Mouse (Mus musculus): ENCODE measurements around the gene Smyd1.
"Not testable (repeated sequence)": the region's sequence is repeated elsewhere in the genome, so short reads cannot be mapped to it uniquely, and the experiment has no call there.

The Smyd1 gene

DNA sequence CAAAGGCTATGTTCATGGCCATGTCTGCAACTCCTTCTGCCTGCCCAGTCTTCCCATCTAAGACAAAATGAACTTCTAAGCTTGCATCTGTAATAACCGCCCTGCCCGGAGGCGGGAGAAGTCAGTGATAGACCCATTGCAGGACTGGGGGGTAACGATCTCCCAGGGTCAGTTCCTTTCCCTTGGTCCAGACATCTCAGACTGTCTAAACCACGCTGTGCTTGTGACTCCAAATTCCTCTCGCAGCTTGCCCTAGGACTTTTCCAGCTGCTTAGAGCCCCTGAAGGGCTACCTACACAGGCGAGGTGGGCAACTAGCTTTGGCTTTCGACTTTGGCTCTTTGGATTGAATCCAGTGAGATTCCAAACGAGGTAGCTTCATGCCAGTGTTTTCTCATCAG is 2.8 kb upstream of the Smyd1 start:
- no peak for DNase-seq (ENCODE audit: low read depth, low spot score)

DNA sequence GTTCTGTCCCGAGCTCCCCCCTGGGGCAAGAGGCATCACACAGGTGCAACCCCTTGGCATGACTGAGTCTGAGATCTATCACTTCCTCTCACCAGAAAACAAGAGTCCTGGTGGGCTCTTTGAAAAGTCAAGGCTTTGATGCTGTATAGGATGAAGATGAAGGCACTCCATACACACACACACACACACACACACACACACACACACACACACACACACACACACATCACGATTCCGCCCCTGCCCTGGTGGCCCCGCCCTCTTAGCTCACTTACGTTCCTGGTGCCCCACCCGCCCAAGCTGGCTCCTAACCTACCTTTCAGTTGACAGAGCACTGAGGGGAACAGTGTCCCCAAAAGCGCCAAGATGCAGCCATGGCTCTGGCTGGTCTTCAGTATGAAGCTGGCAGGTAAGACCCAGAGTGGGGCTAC is 473 bp upstream of the Smyd1 start, which contains the start of gene Cd8b1:
Cd8b1 (plus strand) TSS at position 298 of the 431 bp plus-strand sequence.
- DNase-seq (ENCODE audit: low read depth, low spot score): no peak

DNA sequence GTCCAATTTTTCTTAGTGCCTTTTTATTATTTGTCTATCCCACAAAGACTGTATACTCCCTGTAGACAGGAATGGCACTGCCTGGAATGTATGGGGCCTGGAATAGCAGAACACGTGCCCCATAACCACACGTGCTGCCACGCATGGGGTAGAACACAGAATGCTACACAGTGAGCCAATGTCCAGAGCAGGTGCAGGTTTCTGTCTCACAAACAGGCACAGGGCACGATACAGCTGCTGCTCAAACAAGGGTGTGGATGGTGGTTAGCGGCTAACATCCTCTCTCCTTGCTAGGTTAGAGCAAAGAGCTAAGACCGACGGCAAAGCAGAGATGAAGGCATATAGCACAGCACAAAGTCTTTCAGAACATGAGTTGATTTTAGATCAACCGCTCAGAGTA is 14.5 kb downstream of the Smyd1 start:
- DNase-seq (ENCODE audit: low read depth, low spot score): no peak

DNA sequence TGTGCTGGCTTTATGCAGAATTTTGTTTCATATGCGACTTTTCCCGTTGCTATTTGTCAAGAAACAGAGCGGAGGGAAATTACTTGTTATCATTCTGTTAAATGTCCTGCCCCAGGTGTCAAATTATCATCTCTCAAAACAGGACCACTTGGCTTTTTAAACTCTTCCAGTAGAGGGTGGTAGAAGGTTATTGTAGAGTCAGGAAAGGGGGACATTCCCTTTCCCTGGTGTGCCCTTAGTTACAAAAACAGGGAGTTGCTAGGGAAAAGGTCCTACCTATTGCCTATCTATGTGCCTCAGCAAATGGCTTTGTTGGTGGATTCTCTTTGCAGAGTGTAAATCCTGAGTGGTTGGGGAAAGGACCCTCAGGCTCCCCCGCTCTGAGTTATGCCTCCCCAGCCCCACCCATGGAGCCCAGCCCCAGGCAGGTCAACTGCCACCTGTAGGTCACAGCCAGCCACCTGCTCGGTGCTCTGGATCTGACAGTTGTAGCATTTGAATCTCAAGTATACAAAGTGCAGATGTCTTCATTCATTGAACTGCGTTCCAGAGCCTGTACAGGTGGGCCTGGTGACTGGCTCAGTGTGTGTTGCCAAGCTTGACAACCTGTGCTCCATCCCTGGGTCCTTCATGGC is 19.8 kb downstream of the Smyd1 start:
- no peak for DNase-seq (ENCODE audit: low read depth, low spot score)

DNA sequence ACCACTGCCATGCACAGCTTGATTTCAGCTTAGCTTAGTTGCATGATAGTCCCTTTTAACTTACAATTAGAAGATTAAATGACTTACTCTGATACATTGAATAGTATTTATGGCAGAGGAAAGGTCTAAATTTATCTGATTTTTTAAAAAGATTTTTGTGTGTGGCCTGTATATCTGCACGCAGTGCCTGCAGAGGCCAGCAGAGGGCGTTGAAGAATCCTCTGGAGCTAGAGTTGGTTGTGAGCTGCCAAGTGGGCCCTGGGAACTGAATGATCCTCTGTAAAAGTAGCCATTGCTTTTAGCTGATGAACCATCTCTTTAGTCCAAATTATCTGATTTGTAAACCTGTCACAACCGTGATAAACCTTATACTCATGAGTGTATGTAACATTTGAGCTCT is 23.3 kb downstream of the Smyd1 start:
- DNase-seq (ENCODE audit: low read depth, low spot score): no peak

DNA sequence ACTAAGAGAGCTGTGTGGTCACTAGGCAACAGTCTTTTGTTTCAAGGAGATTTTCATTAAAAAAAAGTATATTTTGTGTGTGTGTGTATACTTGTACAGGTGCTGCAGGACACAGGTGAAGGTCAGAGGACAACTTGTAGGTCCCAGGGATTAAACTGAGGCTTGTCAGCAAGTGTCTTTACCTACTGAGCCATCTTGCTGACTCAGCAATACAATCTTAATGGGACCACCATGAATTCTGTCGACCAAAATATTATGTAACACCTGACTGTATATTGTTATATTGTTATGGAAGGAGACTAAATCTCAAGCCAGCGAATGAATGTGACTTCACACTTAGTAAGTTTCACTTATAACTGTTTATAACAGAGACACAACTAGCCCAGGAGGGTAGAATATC is 24.0 kb downstream of the Smyd1 start:
- DNase-seq (ENCODE audit: low read depth, low spot score): no peak

DNA sequence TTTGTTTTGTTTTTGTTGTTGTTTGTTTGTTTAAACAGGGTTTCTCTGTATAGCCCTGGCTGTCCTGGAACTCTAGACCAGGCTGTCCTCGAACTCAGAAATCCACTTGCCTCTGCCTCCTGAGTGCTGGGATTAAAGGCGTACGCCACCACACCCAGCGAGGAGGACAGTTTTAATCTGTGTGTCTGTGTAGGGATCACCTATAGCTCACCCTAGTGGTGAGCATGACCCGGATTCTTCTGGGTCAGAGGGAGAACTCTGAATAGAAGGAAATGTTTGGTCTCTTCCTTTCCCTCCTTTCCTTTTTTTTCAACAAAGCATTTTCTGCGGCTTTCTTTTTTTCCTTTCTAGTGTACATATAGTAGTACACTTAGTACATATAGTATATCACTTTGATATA is 26.7 kb downstream of the Smyd1 start:
- no peak for DNase-seq (ENCODE audit: low read depth, low spot score)

DNA sequence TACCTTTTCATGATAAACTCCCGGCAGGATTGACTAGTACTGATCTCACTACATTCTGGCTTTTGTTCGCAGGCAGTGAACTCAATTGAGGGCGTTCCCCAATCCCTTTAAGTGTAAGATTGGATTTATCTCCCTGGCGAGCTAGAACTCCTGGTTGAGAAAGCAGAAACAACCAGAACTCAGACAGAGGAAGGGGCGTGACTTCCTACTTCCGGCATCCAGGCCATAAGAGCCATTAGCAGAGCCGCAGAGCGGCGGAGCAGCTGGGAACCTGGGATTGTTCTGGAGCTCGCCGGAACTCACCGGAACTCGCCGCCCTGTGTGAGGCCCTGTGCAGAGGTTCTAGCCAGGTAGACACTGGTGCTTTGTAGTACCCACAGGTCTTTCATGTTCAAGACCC is 28.5 kb downstream of the Smyd1 start:
- DNase-seq (ENCODE audit: low read depth, low spot score): no peak

DNA sequence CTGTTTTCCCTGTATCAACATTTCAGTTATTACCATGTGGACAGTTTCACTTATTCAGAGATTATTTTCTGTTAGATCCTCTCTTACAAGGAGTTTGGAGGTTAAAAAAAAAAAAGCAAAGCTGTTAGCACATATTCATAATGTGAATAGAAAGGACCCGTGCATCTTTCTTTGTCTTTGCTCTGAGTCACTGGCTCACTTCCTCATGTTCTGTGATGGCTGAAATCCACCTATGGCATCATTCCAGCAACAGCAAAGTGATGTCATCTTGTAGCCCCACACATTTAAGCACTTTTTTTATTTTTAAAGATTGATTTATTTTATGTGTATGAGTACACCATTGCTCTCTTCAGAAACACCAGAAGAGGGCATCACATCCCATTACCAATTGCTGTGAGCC is 42.6 kb downstream of the Smyd1 start:
- no peak for DNase-seq (ENCODE audit: low read depth, low spot score)

DNA sequence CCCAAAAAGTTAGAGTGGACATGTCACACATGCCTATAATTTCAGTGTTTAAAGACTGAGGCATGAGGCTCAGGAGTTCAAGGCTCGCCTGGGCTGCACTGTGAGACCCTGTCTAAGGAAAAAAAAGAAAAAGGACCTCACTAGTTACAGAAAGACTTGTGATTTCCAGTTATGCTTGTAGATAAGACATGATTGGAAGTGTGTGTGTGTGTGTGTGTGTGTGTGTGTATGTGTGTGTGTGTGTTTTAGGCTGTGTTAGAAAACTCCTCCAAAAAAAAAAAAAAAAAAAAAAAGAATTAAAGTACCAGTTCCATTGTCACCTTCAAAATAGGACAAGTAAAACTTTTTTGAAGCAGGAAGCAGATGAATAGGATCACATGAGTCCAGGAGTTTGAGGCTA is 47.4 kb downstream of the Smyd1 start:
- no peak for DNase-seq (ENCODE audit: low read depth, low spot score)

DNA sequence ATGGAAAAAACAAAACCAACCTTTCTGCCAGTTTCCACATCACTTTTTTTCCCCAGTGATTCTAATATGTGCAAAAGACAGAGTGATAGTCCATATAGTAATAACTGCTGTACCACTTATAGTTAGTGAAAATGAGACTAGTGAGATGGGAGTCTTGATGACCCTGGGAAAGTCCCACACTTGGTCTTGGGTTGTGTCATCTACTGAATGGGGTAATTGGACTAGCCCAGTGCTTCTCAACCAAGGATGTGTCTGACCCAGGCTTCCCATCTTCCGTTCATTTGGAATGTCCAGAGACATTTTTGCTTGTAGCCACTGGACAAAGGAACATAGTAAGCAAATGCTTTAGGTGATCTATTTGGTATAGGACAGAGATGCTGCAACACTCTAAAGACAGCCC is 48.3 kb downstream of the Smyd1 start:
- no peak for DNase-seq (ENCODE audit: low read depth, low spot score)

DNA sequence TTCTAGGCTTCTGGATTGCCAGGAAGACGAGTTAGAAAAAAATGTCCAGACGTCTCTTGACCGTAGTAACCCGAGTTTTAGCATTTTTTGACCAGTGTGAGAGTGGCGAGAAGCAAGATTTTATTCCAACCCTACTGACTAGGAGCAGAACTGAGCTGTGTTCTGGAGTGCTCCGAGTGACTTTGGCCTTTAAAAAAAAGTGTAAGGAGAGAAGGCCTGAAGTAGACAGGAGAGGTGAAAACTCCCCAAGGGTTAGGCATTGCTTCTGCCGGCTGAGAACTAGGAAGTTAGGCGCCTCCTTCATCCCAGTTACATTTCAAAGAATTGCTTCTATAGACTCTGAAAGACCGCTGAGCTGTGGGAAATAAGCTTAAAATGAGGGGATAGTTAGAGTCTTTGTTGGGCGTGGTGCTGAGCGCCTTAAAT is 49.7 kb downstream of the Smyd1 start:
- DNase-seq (ENCODE audit: low read depth, low spot score): peak; percentile 22

DNA sequence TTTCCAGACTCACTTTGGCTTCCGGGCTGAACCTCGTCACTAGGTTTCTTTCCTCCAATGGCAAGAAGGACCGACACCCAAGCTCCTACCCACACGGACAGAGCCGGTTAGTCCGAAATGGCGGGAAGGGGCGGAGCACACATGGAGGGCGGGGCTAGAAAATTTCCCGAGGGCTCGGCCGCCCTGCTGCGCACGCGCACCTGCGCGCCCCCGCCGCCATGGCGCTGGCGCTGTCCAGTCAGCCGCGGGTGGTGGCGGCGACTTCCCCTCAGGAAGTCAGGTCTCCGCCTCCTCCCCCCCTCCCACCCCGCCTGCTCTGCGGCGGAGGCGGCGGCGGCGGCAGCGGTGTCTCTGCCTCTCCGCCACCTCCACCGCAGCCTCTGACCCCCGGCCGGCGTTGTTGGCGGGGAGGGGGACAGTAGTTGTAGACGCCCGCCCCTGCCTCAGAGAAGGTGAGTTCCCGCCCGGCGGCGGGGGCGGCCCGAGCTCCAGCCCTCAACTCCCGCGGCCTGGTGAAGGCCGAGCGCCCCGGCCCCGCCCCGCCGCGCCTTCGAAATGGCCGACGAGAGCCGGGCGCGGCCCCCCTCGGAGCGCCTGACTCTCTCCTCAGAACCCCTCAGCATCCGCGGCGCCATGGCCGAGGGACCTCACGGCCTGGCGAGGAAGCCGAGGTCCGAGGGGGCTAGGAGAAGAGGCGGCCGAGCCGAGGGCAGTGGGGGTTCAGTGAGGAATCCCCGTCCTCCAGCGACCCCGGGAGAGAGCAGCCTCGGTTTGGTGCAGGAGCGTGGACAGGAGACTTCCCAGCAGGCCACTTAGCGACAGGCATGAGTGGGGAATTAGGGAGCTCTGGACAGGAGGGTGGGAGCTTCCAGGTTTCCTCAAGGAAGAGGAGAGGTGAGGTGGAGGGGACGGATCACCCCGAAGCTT is 50.4 kb downstream of the Smyd1 start, which contains the start of gene Krcc1:
Krcc1 (plus strand) TSS at position 289 of the 927 bp plus-strand sequence.
- DNase-seq (ENCODE audit: low read depth, low spot score): peak; percentile 98

DNA sequence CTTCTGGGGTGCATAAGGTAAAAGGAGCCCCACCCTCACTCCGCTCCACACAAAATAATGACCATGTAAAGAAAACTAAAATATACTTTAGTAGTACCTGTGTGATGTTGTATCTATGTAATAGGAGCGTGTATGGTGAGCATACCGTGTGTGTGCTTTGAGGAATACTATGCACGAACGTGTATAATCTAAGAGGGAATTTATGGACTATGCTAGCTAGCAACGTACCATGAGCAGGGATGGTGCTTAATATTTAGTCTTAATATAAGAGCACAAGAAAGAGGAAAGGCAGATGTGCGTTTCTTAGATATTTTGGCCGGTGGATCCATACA is 51.0 kb downstream of the Smyd1 start:
- DNase-seq (ENCODE audit: low read depth, low spot score): no peak

DNA sequence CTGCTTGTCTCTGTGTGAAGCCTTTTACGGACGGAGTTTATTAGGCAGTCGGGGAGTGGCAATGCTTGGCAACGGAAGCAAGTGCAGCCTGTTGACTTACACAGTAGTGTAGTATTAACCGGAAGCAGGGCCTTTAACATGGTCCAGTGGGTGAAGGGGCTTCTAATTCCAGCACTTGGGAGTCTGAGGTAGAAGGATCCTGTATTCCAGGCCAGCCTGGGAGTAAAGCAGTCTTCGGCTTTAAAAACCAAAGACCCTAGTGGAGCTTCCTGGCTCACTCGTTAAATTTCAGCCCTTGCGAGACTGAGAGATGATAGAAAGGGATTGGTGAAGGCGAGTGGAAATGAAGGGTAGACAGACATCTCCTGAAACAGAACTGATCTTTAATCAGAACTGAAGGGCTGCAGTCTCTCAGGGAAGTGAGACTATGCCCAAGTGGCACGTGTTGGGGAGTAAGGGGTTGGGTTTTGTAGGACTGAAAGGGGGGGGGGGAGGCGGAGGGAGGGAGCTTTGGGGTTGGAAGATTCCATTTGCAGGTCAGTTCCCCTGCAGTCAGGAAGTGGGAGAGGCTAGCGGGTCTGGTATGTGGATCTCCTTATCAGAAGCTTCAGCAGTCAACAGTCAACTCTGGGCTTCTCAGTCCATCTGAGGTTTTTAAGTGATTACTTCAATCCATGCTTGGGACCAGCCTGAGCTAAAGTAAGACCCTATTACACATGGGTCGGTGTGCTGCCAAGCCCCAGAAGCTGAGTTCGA is 51.6 kb downstream of the Smyd1 start:
- peak; percentile 55 for DNase-seq (ENCODE audit: low read depth, low spot score)

DNA sequence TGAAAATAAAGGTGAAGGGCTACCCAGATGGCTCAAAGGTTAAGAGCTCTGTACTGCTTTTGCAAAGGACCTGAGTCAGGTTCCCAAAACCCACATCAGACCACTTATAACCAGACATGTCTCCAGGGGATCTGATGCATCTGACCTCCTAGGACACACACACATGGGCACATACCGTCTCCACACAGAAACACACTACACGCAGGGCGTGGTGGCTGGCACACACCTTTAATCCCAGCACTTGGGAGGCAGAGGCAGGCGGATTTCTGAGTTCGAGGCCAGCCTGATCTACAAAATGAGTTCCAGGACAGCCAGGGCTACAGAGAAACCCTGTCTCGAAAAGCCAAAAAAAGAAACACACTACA is 52.4 kb downstream of the Smyd1 start:
- DNase-seq (ENCODE audit: low read depth, low spot score): not testable (repeated sequence)

DNA sequence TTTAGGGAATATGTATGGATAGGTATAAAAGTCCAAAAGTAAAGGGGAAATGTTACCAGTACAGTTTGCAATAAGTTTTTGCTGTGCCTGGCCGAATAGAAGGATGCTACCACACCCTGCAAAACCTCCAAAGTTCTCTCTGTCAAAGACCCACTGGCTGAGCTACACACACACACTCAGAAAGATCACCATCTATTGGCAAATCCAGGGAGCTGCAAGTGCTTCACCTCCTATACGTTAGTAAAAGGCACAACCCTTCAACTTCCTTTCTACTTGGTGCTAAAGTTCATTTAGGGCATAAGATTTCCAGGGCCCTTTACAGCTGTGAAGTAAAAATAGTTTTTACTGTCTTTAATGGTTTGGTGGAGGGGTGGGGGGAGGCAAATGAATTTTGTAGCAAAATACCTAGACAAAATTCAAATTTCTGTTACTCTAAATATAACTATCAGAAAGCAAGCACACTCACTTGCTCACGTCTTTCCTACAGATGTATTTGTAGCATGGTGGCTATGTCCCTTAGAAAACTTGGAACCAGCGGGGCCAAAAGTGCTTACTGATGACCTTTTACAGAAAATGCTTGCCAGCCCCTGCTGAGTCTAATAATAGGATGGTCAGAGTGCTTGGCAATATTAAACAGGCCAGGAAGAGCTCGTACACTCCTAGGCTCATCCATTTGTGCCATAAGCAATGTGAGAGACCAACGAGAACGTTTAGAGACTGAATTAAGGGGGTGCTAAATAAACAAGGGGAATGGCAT is 52.9 kb downstream of the Smyd1 start:
- peak; percentile 69 for DNase-seq (ENCODE audit: low read depth, low spot score)

DNA sequence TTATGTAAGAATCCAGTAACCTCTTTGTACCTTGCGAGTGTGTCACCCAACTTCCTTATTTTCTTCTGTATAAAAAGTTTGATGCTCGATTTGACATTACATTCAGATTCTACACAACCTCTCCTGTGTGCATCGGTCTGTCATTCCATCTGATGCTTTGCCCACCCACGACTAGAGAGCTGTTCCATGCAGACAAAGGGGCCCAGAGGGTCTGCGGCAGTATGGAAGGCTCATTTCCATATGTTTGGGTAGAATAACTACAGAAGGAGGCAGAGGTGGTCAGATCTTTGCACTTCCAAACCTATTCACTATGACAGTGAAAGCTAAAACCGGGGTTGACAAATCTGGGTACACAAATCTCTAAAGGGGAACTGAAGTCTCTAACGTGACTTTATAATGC is 54.4 kb downstream of the Smyd1 start:
- not testable (repeated sequence) for DNase-seq (ENCODE audit: low read depth, low spot score)

DNA sequence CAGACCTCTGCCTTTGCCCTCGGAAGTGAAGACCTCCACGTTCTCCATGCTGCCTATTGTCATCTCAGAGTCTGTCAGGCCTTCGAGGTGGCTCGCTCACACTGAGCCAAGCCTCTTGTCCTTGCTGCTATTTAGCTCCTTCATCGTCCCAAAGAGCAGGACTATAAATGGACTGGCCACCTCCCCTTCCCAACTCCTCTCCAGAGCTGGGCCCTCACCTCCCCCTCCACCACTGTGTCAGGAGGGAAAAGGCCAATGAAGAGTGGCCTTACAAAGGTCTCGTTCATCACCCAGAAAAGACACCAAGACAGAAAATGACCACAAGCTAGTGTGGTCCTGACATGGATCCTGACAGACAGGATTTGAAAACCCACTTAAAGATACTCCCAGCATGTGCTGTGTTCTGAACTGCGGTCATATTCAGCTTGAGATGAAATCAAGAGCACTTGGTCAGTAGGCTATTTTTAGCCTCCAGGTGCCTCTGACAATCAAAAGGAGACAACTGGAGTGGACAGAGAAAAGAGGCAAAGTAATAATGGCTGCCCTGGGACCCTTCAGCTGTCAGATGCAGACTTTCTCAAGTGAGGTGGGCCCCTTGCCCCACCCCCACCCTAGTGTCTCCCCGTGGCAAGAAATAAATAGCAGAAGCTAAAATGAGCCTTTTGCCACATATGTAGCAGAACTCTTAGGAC is 59.7 kb downstream of the Smyd1 start:
- peak; percentile 81 for DNase-seq (ENCODE audit: low read depth, low spot score)

DNA sequence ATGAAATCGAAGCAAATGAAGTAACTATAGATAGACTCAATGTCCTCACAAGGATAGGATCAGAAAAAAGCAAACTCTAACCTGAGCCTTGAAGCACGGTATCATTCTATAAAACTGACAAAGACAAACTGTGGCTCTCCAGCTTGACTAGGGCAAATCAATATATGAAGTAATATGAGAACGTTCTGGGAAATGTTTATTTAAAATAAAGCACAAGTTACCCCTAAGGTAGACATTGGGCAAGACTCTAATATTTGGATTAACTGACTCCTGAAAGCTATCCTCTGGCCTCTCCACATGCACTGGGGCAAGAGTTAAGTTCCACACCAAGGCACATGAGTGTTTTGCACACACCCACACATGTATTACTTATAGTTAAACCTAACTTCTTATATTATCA is 61.0 kb downstream of the Smyd1 start:
- DNase-seq (ENCODE audit: low read depth, low spot score): no peak

DNA sequence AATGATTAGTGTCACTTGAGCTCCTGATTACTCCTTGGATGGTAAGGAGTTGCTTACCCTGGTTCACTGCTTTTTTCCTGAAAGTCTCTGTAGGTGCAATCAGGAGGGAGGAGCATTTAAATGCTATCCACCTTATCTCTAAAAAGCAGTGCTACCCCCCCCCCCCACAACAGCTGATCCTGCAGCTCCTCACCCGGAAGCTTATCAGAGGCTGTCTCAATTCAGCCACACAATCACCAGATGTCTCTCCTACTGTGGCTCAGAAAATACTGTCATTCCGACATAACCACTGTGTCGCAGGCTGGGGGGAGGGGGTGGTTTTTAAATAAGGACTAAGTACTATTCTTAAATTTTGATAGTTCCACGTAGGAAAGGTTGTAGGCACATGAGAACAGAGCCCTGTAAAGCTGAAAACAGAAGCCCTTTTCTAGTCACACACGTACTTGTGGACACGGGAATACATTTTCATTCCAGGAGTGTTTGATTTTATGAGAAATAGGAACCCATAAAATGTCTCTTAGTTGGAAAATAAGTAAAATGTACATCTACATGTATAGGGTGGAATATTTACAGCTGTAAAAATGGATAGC is 61.9 kb downstream of the Smyd1 start:
- no peak for DNase-seq (ENCODE audit: low read depth, low spot score)

Data from skeletal muscle tissue, adult 2 months (tissue).